Mouse (Mus musculus) ES-E14 (cell line): Measurements from ENCODE around the gene Tpte. TPM values are rescaled to one million over a fixed set of nuclear protein-coding genes. Genes with fewer than 3 reads are reported as not detected.

Experiments
- DNase-seq: peaks from one replicate; pipeline ENCODE4 v3.0.0-alpha.2; 2013; ENCODE audit warnings: low read depth, low spot score
- H3K27ac ChIP-seq: 2 replicates; pipeline ENCODE4 v1.5.1; 2012; ENCODE audit warnings: low read depth, mild to moderate bottlenecking, low read length, moderate library complexity, mixed read lengths; ENCODE audit not compliant: poor library complexity, insufficient read depth, severe bottlenecking
- H3K36me3 ChIP-seq: 2 replicates; pipeline ENCODE4 v1.6.1; 2012; ENCODE audit warnings: mild to moderate bottlenecking, low read length, moderate library complexity, mixed read lengths; ENCODE audit not compliant: control insufficient read depth, poor library complexity, insufficient read depth, severe bottlenecking
- H3K4me1 ChIP-seq, 2 experiments: fragments of 150-350 bp in 1 of 2; sonication (generic) in 1 of 2; 2 replicates each; pipeline ENCODE4 v1.6.1; 2012; ENCODE audit warnings: low read length in 2 of 2, mild to moderate bottlenecking in 1 of 2, mixed read lengths in 1 of 2; ENCODE audit not compliant: control insufficient read depth in 2 of 2, insufficient read depth in 2 of 2, poor library complexity in 1 of 2
- H3K4me3 ChIP-seq, 2 experiments: fragments of 150-350 bp in 1 of 2; sonication (generic) in 1 of 2; 2 replicates each; pipeline ENCODE4 v1.5.1; 2012; ENCODE audit warnings: low read length in 2 of 2, low read depth in 1 of 2, mild to moderate bottlenecking in 1 of 2, mixed read lengths in 1 of 2; ENCODE audit not compliant: insufficient read depth in 1 of 2, poor library complexity in 1 of 2, severe bottlenecking in 1 of 2
- H3K9ac ChIP-seq: 2 replicates; pipeline ENCODE4 v1.6.1; 2012; ENCODE audit warnings: low read depth, mild to moderate bottlenecking, low read length, mixed read lengths; ENCODE audit not compliant: poor library complexity, insufficient read depth, severe bottlenecking
- H3K9me3 ChIP-seq: fragments of 150-350 bp; sonication (generic); 2 replicates; pipeline ENCODE4 v1.6.1; 2012; ENCODE audit warnings: low read depth, mild to moderate bottlenecking, low read length; ENCODE audit not compliant: control insufficient read depth, insufficient read depth
- CHD2 ChIP-seq: IDR thresholded peaks from 2 replicates; pipeline ENCODE4 v1.6.1; 2014; ENCODE audit warnings: mild to moderate bottlenecking, low read depth, low read length, inconsistent platforms
- HCFC1 ChIP-seq: IDR thresholded peaks from 2 replicates; pipeline ENCODE4 v1.6.1; 2012; ENCODE audit warnings: low read length, inconsistent platforms, borderline replicate concordance; ENCODE audit not compliant: insufficient read depth
- MAFK ChIP-seq: IDR thresholded peaks from 2 replicates; pipeline ENCODE4 v1.6.1; 2014; ENCODE audit warnings: mild to moderate bottlenecking, low read depth, low read length, inconsistent platforms; ENCODE audit not compliant: insufficient read depth
- ZC3H11A ChIP-seq: IDR thresholded peaks from 2 replicates; pipeline ENCODE4 v1.6.1; 2012; ENCODE audit warnings: low read depth, mild to moderate bottlenecking, inconsistent platforms, low read length, borderline replicate concordance
- ZNF384 ChIP-seq: IDR thresholded peaks from 2 replicates; pipeline ENCODE4 v1.6.1; 2012; ENCODE audit warnings: low read depth, low read length, inconsistent platforms
- in situ Hi-C, 2 experiments: fragments of 600-800 bp; cut with MboI; formaldehyde crosslinking; loops; one replicate each; pipeline ENCODE4 v1.15.1; 2025; ENCODE audit warnings: low sequenced_read_pairs in 2 of 2, inconsistent platforms in 1 of 2; ENCODE audit not compliant: unreplicated experiment in 2 of 2
- total RNA-seq: library from RNA; depleted of rRNA; stranded (reverse); fragments of 300-350 nt; gene quantifications from 2 replicates; pipeline ENCODE4 v1.2.3, GENCODE M21; 2012; rRNA removed

The Tpte gene
- total RNA-seq = not detected in 2 replicates

DNA sequence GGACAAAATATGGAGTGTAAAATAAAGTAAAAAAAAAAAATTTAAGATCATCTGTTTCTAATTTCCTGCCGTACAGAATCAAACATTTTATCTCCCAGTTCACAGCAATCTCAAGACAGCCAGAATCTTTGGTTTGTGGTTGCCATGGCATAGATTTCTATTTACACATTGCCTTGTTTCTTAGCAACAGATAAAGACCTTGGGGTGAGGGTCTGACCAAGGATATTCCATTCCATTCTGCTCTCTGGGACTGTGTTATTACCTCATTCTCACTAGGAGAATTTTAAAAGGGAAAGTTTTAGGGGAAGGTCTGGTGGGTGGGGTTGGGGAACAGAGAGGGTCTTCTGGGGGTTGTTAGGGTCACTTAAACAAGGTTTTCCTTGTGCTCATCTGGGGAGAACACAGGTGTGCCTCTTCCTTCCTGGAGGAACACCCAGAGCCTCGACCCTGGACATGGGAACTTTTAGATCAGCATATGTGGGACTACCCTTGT lies at the start of gene Tpte:
Gene Tpte, plus strand, starts transcription at position 443 of the 493 bp plus-strand sequence.
- in situ Hi-C loops = no loop called here
- Histone ChIP-seq H3K27ac (no peak within 1 kb of the TSS), H3K4me1 (no peaks in the 10 kb centered on the region), H3K36me3 (no peaks in the 10 kb centered on the region), H3K4me3 (no peak within 1 kb of the TSS), H3K9ac (no peak within 1 kb of the TSS), H3K9me3 (no peaks in the 10 kb centered on the region)
- DNase-seq = no peak
- TF ChIP-seq ZC3H11A = no peak
- no peak for TF ChIP-seq MAFK
- TF ChIP-seq ZNF384 = no peak
- TF ChIP-seq HCFC1 = no peak
- no peak for TF ChIP-seq CHD2

DNA sequence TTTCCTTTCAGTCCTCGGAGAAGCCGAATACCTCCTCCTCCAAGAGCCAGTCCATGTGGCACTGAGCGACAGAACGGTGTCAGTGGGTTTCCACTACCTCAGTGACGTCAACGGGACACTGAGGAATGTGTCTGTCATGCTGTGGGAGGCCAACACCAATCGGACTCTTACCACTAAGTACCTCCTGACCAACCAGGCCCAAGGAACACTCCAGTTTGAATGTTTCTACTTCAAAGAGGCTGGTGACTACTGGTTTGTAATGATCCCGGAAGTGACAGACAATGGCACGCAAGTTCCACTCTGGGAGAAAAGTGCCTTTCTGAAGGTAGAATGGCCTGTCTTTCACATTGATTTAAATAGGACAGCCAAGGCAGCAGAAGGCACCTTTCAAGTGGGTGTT lies 40.3 kb upstream of the Tpte start:
- TF ChIP-seq HCFC1 (no peak), ZNF384 (no peak), ZC3H11A (no peak), CHD2 (no peak), MAFK (no peak)

DNA sequence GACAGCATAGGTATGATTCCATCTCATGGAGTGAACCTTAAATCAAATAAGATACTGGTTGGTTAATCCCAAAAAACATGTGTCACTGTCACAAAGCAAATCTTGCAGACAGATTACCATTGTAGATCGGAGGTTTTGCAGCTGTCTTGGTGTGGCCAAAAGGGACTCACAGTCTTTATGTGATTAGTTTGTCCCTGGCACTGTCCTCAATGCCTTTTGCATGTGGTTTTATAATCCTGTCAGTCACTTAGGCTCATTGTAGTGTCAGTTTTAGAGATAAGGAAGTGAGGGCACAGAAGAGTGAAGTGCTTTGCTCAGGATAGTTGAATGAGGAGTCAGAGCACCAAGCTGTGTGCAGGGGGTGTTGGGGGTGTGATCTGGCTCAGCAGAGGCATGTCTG lies 37.6 kb upstream of the Tpte start:
- in situ Hi-C loops = no loop called here

More for the DNA sequence above, 40.3 kb upstream of the Tpte start:
- no peaks in the 10 kb centered on the region for H3K4me1 ChIP-seq
- H3K36me3 ChIP-seq = peaks cover 2% of the 10 kb centered on the region; the same call in 1 of the 2 replicates
- H3K9me3 ChIP-seq = no peaks in the 10 kb centered on the region
- no peak overlapping the region for H3K4me3 ChIP-seq
- DNase-seq = no peak
- H3K27ac ChIP-seq = no peak overlapping the region
- in situ Hi-C loops = no loop called here
- H3K9ac ChIP-seq = no peak overlapping the region

DNA sequence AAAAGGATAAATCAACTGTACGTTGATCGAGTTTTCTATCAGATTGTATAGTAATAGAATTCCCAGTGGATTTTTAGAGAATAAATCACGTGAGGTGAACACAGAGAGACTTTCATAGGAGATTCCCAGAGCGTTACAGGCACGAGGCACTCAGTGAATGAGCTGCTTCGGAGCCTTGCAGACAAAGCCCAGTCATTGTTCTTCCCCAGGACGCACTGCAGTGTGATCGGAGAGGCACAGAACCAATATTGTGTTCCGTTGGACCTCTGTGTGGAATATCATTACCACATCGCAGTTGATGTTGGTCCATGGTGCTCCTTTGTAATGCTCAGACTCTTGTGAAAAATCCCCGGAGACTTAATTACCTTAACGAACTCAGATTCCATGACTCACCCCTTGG lies 35.3 kb upstream of the Tpte start:
- Histone ChIP-seq H3K36me3 (peaks cover 1% of the 10 kb centered on the region; the same call in 1 of the 2 replicates), H3K9ac (no peak overlapping the region), H3K9me3 (no peaks in the 10 kb centered on the region), H3K4me1 (no peaks in the 10 kb centered on the region), H3K4me3 (no peak overlapping the region), H3K27ac (no peak overlapping the region)
- in situ Hi-C loops = no loop called here
- DNase-seq = no peak
- no peak for TF ChIP-seq CHD2
- no peak for TF ChIP-seq MAFK
- TF ChIP-seq ZC3H11A = no peak
- TF ChIP-seq ZNF384 = no peak
- TF ChIP-seq HCFC1 = no peak

More for the DNA sequence above, 37.6 kb upstream of the Tpte start:
- H3K36me3 ChIP-seq = peaks cover 2% of the 10 kb centered on the region; the same call in 1 of the 2 replicates
- H3K27ac ChIP-seq = no peak overlapping the region
- no peaks in the 10 kb centered on the region for H3K9me3 ChIP-seq
- TF ChIP-seq CHD2 (no peak), HCFC1 (no peak), ZC3H11A (no peak), MAFK (no peak), ZNF384 (no peak)
- no peak overlapping the region for H3K9ac ChIP-seq
- DNase-seq = no peak
- no peaks in the 10 kb centered on the region for H3K4me1 ChIP-seq
- H3K4me3 ChIP-seq = no peak overlapping the region

DNA sequence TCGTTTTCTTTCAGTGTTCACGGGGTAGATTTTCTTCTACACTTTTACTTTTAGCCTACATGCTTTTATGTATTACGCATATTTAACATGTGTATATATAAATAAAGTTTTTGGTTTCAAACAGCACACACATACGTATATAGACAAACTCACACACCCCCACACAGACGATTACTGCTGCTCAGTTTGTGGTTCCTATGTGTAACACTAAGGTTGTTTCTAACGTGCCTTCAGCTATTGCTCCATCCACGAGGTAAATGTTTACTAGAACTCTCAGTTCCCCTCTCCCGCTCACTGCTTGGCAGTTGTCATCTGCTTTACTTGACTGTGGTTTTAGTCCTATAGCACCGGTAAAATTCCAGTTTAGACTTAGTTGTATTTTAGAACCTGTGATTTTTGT lies 34.2 kb upstream of the Tpte start:
- in situ Hi-C loops = no loop called here
- TF ChIP-seq MAFK (no peak), ZC3H11A (no peak), ZNF384 (no peak), HCFC1 (no peak), CHD2 (no peak)
- no peaks in the 10 kb centered on the region for H3K4me1 ChIP-seq
- no peak overlapping the region for H3K9ac ChIP-seq
- DNase-seq = no peak
- no peaks in the 10 kb centered on the region for H3K9me3 ChIP-seq
- no peak overlapping the region for H3K4me3 ChIP-seq
- no peak overlapping the region for H3K27ac ChIP-seq
- no peaks in the 10 kb centered on the region; the same call in 1 of the 2 replicates for H3K36me3 ChIP-seq
